Mouse (Mus musculus): ENCODE data around the gene Gm14399. TPM values are rescaled to one million over a fixed set of nuclear protein-coding genes. Genes with fewer than 3 reads are reported as not detected.
"Not testable (repeated sequence)": the region's sequence is repeated elsewhere in the genome, so short reads cannot be mapped to it uniquely, and the experiment has no call there.

Gm14399 gene
- 4.6 and 5.4 TPM in 2 replicates for polyA plus RNA-seq (2014; fragmentation: Nextera tagmentation; extraction: Ambion mirVana)

GRCm38 (mm10) chr2:175141993-175142295 lies at the start of gene Gm14399:
Gene Gm14399, minus strand, starts transcription at chr2:175142012.
- Histone ChIP-seq H3K4me3 (ENCODE audit: low read depth, low read length) (peak within 1 kb of the TSS; percentile 34), H3K4me2 (ENCODE audit: low read length) (peak within 1 kb of the TSS; percentile 36; the same call in 1 of the 2 replicates), H3K9ac (ENCODE audit: low read length) (peak within 1 kb of the TSS; percentile 40; the same call in 1 of the 2 replicates)
- H3K27ac ChIP-seq (ENCODE audit: low read depth, low read length); ATAC-seq; H3K27me3 ChIP-seq (replicated peaks; ENCODE audit: control insufficient read depth, insufficient read depth, low read length); DNase-seq (ENCODE audit: low spot score); H3K9me3 ChIP-seq (replicated peaks; ENCODE audit: control insufficient read depth, low read length); H3K4me1 ChIP-seq (ENCODE audit: control insufficient read depth, insufficient read depth, low read length); H3K36me3 ChIP-seq (ENCODE audit: control insufficient read depth, insufficient read depth, low read length): not testable (repeated sequence)
- WGBS = 0% methylated on average over 1 of the region's 2 CpGs

GRCm38 (mm10) chr2:175179008-175179407 lies 37.2 kb upstream of the Gm14399 start:
- DNase-seq (ENCODE audit: low spot score); ATAC-seq; H3K4me3 ChIP-seq (ENCODE audit: low read depth, low read length); H3K9ac ChIP-seq (ENCODE audit: low read length); H3K9me3 ChIP-seq (replicated peaks; ENCODE audit: control insufficient read depth, low read length); H3K36me3 ChIP-seq (ENCODE audit: control insufficient read depth, insufficient read depth, low read length); H3K27ac ChIP-seq (ENCODE audit: low read depth, low read length); H3K27me3 ChIP-seq (replicated peaks; ENCODE audit: control insufficient read depth, insufficient read depth, low read length); H3K4me1 ChIP-seq (ENCODE audit: control insufficient read depth, insufficient read depth, low read length); H3K4me2 ChIP-seq (ENCODE audit: low read length): not testable (repeated sequence)
- 50% methylated on average over 1 of the region's 1 CpGs for WGBS

DNA sequence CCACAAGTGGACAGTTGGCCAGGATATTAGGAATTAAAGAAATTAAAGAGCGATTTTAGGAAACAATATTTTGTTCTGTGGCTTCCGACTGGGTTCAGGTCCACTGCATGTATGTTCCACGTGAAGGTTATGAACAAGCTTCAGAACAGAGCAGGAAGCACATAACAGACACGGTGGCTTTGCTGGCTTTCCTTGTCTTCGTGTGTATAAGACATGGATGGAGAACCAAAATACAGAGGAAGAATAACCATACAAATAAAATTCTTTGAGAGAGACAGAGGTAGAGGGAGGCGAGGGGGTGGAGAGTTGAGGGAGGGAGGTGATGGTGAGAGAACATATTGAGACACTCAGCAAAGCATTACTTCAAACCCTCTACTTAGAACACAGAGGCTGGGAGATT lies 34.5 kb upstream of the Gm14399 start:
- no peaks in the 10 kb centered on the region for H3K4me1 ChIP-seq (ENCODE audit: control insufficient read depth, insufficient read depth, low read length)
- ATAC-seq (no peak), DNase-seq (ENCODE audit: low spot score) (no peak)
- no peak overlapping the region for H3K9ac ChIP-seq (ENCODE audit: low read length)
- H3K4me3 ChIP-seq (ENCODE audit: low read depth, low read length) = no peak overlapping the region
- no peaks in the 10 kb centered on the region for H3K36me3 ChIP-seq (ENCODE audit: control insufficient read depth, insufficient read depth, low read length)
- no peaks in the 10 kb centered on the region for H3K27me3 ChIP-seq (replicated peaks; ENCODE audit: control insufficient read depth, insufficient read depth, low read length)
- no peak overlapping the region for H3K27ac ChIP-seq (ENCODE audit: low read depth, low read length)
- WGBS = 86% methylated on average over 6 of the region's 6 CpGs
- H3K4me2 ChIP-seq (ENCODE audit: low read length) = no peak overlapping the region
- no peaks in the 10 kb centered on the region for H3K9me3 ChIP-seq (replicated peaks; ENCODE audit: control insufficient read depth, low read length)

DNA sequence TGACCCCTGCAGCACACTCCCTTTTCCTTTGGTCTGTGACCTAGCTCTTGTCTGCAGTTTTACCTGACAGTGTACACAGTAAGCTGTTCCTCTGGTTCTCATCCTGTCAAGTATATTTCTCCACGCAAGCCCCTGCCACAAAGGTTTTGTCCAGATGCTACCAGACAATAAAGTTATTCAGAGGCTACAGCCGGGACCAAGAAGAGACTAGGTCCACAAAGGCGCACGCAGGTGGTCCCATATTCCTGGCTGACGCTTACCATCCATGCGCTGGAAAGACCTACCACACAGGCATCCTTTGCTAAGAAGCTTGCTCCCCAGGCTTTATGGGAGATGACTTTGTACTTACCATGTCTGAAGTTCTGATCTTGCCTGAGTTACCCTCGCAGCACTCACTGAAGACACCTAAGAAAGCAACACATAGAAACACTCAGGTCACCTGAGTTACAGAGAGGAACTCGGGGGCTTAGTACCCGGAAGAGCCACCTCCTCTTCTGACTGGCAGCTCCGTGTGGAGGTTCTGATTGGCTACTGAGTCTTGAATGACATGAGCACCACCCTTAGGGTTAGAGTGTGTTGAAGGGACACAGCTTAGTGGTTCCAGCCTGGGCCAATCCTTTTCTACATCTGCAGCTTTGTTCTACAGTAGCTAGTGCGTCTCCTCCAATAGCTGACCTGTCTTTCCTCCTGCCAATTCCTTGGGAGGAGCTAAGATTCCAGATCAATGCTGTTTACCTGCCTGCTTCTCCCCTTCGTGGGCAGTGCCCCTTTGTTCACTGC lies 33.8 kb upstream of the Gm14399 start, which contains the start of gene Gm14443:
Gene Gm14443, minus strand, starts transcription at position 471 of the 780 bp plus-strand sequence.
- H3K4me1 ChIP-seq (ENCODE audit: control insufficient read depth, insufficient read depth, low read length) = not testable (repeated sequence)

DNA sequence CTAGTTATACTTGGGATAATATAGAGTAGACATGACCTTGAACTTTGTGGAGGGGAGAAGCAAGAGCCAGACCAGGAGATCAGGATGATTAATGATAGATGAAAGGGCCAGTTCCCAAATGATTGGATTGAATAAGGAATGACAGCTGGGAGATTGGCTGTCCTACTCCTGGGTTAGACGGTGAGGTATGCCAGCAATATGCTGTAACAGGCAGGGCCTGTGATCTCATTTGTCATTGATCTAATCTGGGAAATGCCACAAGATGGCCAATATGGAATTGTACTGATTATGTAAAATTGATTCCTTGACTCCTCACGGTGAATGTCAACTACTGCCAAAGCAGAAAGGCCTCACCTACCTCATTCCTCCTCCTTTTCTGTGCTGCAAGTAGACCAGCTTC lies 32.2 kb upstream of the Gm14399 start:
- not testable (repeated sequence) for DNase-seq (ENCODE audit: low spot score); H3K36me3 ChIP-seq (ENCODE audit: control insufficient read depth, insufficient read depth, low read length); H3K9ac ChIP-seq (ENCODE audit: low read length); H3K4me3 ChIP-seq (ENCODE audit: low read depth, low read length); H3K27ac ChIP-seq (ENCODE audit: low read depth, low read length); ATAC-seq; H3K4me1 ChIP-seq (ENCODE audit: control insufficient read depth, insufficient read depth, low read length); H3K27me3 ChIP-seq (replicated peaks; ENCODE audit: control insufficient read depth, insufficient read depth, low read length); H3K4me2 ChIP-seq (ENCODE audit: low read length); H3K9me3 ChIP-seq (replicated peaks; ENCODE audit: control insufficient read depth, low read length)
- 94% methylated on average over 2 of the region's 2 CpGs for WGBS

More for the DNA sequence above, 33.8 kb upstream of the Gm14399 start, which contains the start of gene Gm14443:
- not testable (repeated sequence) for H3K9ac ChIP-seq (ENCODE audit: low read length); ATAC-seq; H3K27me3 ChIP-seq (replicated peaks; ENCODE audit: control insufficient read depth, insufficient read depth, low read length); H3K27ac ChIP-seq (ENCODE audit: low read depth, low read length); H3K4me3 ChIP-seq (ENCODE audit: low read depth, low read length); H3K36me3 ChIP-seq (ENCODE audit: control insufficient read depth, insufficient read depth, low read length); DNase-seq (ENCODE audit: low spot score); H3K4me2 ChIP-seq (ENCODE audit: low read length); H3K9me3 ChIP-seq (replicated peaks; ENCODE audit: control insufficient read depth, low read length)
- 80% methylated on average over 12 of the region's 12 CpGs for WGBS

DNA sequence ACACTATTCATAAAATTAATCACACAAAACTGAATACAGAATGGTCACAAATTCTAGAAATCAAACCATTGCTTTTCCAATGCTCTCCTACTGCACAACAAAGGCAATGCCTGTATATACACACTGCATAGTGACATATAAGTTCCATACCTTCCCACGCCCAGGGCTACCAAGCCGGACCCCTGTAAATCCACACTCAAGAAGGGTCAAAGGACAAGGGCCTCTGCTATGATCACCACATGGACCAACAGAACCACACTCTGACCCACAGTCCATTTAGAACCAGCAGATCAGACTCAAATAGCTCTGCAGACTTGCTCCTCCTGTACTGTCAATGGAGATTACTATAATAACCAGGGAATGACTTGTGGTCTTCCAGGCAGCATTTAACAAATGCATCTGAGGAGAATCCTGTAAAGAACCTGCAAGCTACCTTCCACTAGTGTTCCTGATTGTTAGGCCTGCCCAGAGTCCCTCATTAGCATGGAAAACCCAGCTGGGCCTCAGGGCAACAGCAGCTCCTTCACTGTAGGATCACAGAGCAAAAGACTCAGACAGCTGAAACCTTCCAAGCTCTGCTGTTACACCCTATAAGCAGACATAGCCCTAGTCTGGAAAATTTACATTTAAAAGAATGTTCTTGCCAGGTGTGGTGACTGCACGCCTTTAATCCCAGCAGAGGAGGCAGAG lies 31.2 kb upstream of the Gm14399 start:
- H3K9ac ChIP-seq (ENCODE audit: low read length); H3K4me1 ChIP-seq (ENCODE audit: control insufficient read depth, insufficient read depth, low read length); H3K9me3 ChIP-seq (replicated peaks; ENCODE audit: control insufficient read depth, low read length); H3K4me2 ChIP-seq (ENCODE audit: low read length); H3K27ac ChIP-seq (ENCODE audit: low read depth, low read length); H3K27me3 ChIP-seq (replicated peaks; ENCODE audit: control insufficient read depth, insufficient read depth, low read length); H3K4me3 ChIP-seq (ENCODE audit: low read depth, low read length); ATAC-seq; DNase-seq (ENCODE audit: low spot score); H3K36me3 ChIP-seq (ENCODE audit: control insufficient read depth, insufficient read depth, low read length): not testable (repeated sequence)
- WGBS = 90% methylated on average over 3 of the region's 3 CpGs

DNA sequence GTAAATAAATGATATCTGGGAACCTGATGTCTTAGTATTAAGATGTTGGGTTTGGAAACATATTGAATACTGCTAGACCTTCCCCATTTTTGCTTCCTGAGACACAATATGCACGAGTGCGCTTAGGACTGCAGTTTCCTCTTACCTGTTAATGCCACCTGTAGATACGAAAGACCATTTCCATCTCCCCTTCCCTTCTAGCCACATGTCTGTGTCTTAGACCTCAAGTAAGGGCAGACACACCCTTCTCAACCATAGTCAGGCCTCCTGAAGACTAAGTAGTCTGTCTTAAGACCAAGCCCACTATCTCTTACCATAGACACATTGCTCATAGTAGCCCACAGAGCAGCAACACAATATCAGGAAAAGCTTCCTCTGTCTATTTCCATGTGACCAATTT lies 30.3 kb upstream of the Gm14399 start:
- no peak for DNase-seq (ENCODE audit: low spot score)
- Histone ChIP-seq H3K4me2 (ENCODE audit: low read length) (no peak overlapping the region), H3K9ac (ENCODE audit: low read length) (no peak overlapping the region), H3K27me3 (replicated peaks; ENCODE audit: control insufficient read depth, insufficient read depth, low read length) (no peaks in the 10 kb centered on the region), H3K9me3 (replicated peaks; ENCODE audit: control insufficient read depth, low read length) (no peaks in the 10 kb centered on the region), H3K4me3 (ENCODE audit: low read depth, low read length) (no peak overlapping the region), H3K4me1 (ENCODE audit: control insufficient read depth, insufficient read depth, low read length) (no peaks in the 10 kb centered on the region), H3K36me3 (ENCODE audit: control insufficient read depth, insufficient read depth, low read length) (no peaks in the 10 kb centered on the region), H3K27ac (ENCODE audit: low read depth, low read length) (no peak overlapping the region)
- 81% methylated on average over 3 of the region's 3 CpGs for WGBS
- no peak for ATAC-seq

GRCm38 (mm10) chr2:175166870-175167269 lies 25.1 kb upstream of the Gm14399 start:
- H3K36me3 ChIP-seq (ENCODE audit: control insufficient read depth, insufficient read depth, low read length); H3K9me3 ChIP-seq (replicated peaks; ENCODE audit: control insufficient read depth, low read length); H3K4me2 ChIP-seq (ENCODE audit: low read length); ATAC-seq; H3K27ac ChIP-seq (ENCODE audit: low read depth, low read length); DNase-seq (ENCODE audit: low spot score); H3K4me3 ChIP-seq (ENCODE audit: low read depth, low read length); H3K27me3 ChIP-seq (replicated peaks; ENCODE audit: control insufficient read depth, insufficient read depth, low read length); H3K9ac ChIP-seq (ENCODE audit: low read length); H3K4me1 ChIP-seq (ENCODE audit: control insufficient read depth, insufficient read depth, low read length): not testable (repeated sequence)
- 89% methylated on average over 2 of the region's 2 CpGs for WGBS

DNA sequence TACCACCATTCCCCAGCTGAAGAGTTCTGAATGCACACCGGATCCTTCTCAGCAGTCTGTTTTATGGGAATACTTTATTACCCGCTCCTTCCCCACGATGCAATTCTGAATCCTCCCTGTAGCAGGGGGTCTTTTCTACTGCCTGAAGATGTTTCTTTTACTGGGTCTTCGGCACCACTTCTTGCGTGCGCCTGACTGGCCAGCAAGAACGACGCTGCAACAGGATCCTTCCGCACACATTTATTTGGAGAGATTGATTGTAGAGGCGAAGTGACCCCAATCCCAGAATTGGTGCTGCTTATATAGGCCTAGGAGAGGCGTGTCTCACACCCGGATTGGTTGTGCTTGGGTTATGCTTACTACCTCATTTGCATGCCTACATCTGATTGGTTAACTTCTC lies 23.3 kb upstream of the Gm14399 start:
- not testable (repeated sequence) for H3K36me3 ChIP-seq (ENCODE audit: control insufficient read depth, insufficient read depth, low read length); DNase-seq (ENCODE audit: low spot score); ATAC-seq; H3K9ac ChIP-seq (ENCODE audit: low read length); H3K9me3 ChIP-seq (replicated peaks; ENCODE audit: control insufficient read depth, low read length); H3K4me2 ChIP-seq (ENCODE audit: low read length); H3K27me3 ChIP-seq (replicated peaks; ENCODE audit: control insufficient read depth, insufficient read depth, low read length); H3K4me3 ChIP-seq (ENCODE audit: low read depth, low read length); H3K27ac ChIP-seq (ENCODE audit: low read depth, low read length); H3K4me1 ChIP-seq (ENCODE audit: control insufficient read depth, insufficient read depth, low read length)
- WGBS = 95% methylated on average over 12 of the region's 12 CpGs

Measured in forebrain, embryonic 14.5 days (tissue).